Mouse (Mus musculus) heart, embryonic 12.5 days (tissue): Measurements from ENCODE around the gene Capn12. TPM values are rescaled to one million over a fixed set of nuclear protein-coding genes. Genes with fewer than 3 reads are reported as not detected.
A peak's percentile ranks its signal among the peaks of the same experiment; 100 is the strongest.

Experiments used
- ATAC-seq: fragments of 200-750 bp; cut with Nextera tagmentation; 2 replicates; pipeline ENCODE4 v1.8.0; 2017; ENCODE audit warnings: moderate TSS enrichment, moderate library complexity; ENCODE audit not compliant: insufficient number of reproducible peaks, low FRiP score
- H3K27ac ChIP-seq: fragments of 300-500 bp; sonication (generic); 2 replicates; pipeline ENCODE4 v1.5.1; 2016; ENCODE audit warnings: mild to moderate bottlenecking, moderate library complexity; ENCODE audit not compliant: poor library complexity, severe bottlenecking
- H3K27me3 ChIP-seq: fragments of 300-500 bp; sonication (generic); replicated peaks from 2 replicates; pipeline ENCODE4 v1.6.1; 2016; ENCODE audit warnings: mild to moderate bottlenecking, moderate library complexity
- H3K36me3 ChIP-seq: fragments of 300-500 bp; sonication (generic); 2 replicates; pipeline ENCODE4 v1.6.1; 2016; ENCODE audit warnings: mild to moderate bottlenecking, moderate library complexity
- H3K4me1 ChIP-seq: fragments of 300-500 bp; sonication (generic); replicated peaks from 2 replicates; pipeline ENCODE4 v1.6.1; 2016; ENCODE audit warnings: mild to moderate bottlenecking
- H3K4me2 ChIP-seq: fragments of 300-500 bp; sonication (generic); 2 replicates; pipeline ENCODE4 v1.6.1; 2016; ENCODE audit warnings: mild to moderate bottlenecking, moderate library complexity
- H3K4me3 ChIP-seq: fragments of 300-500 bp; sonication (generic); 2 replicates; pipeline ENCODE4 v1.5.1; 2016; ENCODE audit warnings: mild to moderate bottlenecking
- H3K9ac ChIP-seq: fragments of 300-500 bp; sonication (generic); 2 replicates; pipeline ENCODE4 v1.6.1; 2016; ENCODE audit warnings: mild to moderate bottlenecking, moderate library complexity
- H3K9me3 ChIP-seq: fragments of 300-500 bp; sonication (generic); replicated peaks from 2 replicates; pipeline ENCODE4 v1.6.1; 2016; ENCODE audit warnings: mild to moderate bottlenecking, moderate library complexity
- WGBS: fragments of 180-500 bp; shearing (Covaris S2); methylation state at CpG from one replicate; pipeline ENCODE4 v1.1.7; 2016; 5-methylcytosine and 5-hydroxymethylcytosine counted together
- polyA plus RNA-seq: library from polyadenylated mRNA; unstranded; fragments of >200 nt; fragmentation: Nextera tagmentation; extraction: Ambion mirVana; gene quantifications from 2 replicates; pipeline ENCODE4 v1.2.1, GENCODE M21; 2016

The Capn12 gene
- 0.17 and 0.27 TPM in 2 replicates for polyA plus RNA-seq

DNA sequence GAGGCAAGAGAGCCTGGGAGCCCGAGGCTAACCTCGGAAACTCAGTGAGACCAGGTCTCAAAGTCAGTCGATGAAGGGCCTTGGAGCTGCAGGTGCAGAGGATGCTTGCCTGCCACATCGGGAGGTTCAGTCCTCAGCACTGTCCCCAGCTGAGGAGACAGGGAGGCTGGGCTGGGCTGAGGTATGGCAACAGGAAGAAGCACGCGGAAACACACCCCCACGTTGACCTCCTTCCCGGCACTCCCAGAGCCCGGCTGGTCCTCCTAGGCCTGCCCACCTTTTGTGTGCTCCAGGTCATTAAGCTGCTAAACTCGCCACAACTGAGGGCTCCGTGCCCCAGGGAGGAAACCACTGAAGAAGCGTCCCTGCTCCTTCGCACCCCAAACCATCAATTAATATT is at the start of gene Capn12:
Capn12 (plus strand) TSS at position 224 of the 400 bp plus-strand sequence.
- Histone ChIP-seq H3K4me3 (no peak within 1 kb of the TSS), H3K27ac (no peak within 1 kb of the TSS), H3K4me1 (no peaks in the 10 kb centered on the region), H3K9ac (no peak within 1 kb of the TSS), H3K36me3 (no peaks in the 10 kb centered on the region), H3K27me3 (0 out of 2 replicates have a peak, but pooled peaks cover 6% of the 10 kb centered on the region), H3K9me3 (no peaks in the 10 kb centered on the region), H3K4me2 (no peak within 1 kb of the TSS)
- WGBS: 36% methylated on average over 13 of the region's 13 CpGs
- no peak for ATAC-seq

DNA sequence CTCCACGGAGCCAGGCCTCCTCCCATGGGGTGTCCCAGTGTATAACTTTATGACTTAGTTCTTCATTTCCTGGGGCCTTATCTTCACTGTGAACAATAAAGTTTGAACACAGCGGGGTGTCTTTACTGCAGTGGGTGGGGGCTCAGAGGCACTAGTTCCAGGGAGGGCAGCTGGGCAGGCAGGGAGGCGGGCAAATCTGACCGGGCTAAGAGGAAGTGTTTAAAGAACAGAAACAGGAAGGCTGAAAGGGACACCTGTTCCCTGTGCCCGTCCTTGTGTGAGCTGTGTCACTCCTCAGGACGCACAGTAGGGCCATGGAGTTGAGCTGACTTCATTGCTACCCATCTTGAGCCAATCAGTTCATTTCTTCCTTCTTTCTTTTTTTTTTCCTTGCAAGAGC is 49.1 kb upstream of the Capn12 start:
- no peaks in the 10 kb centered on the region for H3K27me3 ChIP-seq
- H3K9ac ChIP-seq: no peak overlapping the region
- WGBS: 68% methylated on average over 6 of the region's 6 CpGs
- peaks cover 38% of the 10 kb centered on the region for H3K36me3 ChIP-seq
- peaks cover 16% of the 10 kb centered on the region for H3K4me1 ChIP-seq
- no peak overlapping the region for H3K4me2 ChIP-seq
- ATAC-seq: no peak
- no peak overlapping the region for H3K27ac ChIP-seq
- H3K4me3 ChIP-seq: no peak overlapping the region
- H3K9me3 ChIP-seq: no peaks in the 10 kb centered on the region

DNA sequence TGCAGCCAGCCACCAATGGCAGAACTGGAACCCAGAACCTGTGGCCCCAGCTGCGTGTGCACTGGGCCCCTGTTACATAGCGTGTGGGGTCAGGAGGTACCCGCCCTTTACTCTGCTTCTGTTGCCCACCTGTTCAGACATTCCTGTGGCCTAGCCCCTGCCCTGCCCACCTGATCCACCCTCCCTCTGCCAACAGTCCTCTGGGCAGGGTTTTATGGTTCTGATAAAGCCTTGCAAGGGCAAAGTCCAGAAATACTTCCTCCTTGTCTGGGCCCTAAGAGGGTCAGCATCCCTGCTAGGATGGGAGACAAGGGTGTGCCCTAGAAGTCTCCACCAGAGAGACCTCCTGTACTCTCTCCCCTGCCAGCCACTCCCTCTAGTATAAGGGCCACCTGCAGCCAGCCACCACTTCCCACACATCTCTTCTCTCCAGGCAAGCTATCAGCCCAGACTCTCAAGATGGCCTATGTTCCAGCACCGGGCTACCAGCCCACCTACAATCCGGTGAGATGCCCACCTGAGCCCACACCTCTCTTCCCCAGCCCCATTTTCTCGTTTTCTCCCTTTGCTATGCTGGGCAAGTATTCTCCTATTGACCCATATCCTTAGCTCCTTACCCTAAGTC is 47.4 kb upstream of the Capn12 start, which contains the start of gene Lgals4:
Lgals4 (plus strand) TSS at position 132 of the 625 bp plus-strand sequence.
- peaks cover 13% of the 10 kb centered on the region for H3K4me1 ChIP-seq
- no peaks in the 10 kb centered on the region for H3K27me3 ChIP-seq
- H3K9ac ChIP-seq: no peak within 1 kb of the TSS
- H3K4me2 ChIP-seq: no peak within 1 kb of the TSS
- peaks cover 36% of the 10 kb centered on the region for H3K36me3 ChIP-seq
- H3K4me3 ChIP-seq: no peak within 1 kb of the TSS
- no peak within 1 kb of the TSS for H3K27ac ChIP-seq
- WGBS: 76% methylated on average over 6 of the region's 6 CpGs
- no peaks in the 10 kb centered on the region for H3K9me3 ChIP-seq
- 0 out of 2 replicates have a peak, but pooled peaks have one; percentile 19 for ATAC-seq

DNA sequence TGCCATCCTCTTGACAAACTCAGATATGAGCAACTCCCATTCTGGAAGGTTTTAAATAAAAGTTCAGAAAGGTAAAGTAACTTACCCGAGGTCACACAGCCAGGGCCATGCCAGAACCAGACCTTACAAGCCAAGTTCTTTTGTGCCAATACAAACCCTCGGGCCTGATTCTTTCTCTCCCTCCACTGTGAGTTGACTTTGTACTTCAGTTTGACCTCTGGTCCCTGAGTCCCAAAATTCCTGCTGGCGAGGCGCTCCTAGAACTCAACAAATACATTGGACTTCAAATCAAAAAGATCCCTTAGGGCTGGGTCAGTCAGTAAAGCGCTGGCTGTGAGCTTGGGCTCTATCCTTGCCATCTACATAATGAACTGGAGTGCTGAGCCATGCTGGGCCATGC is 44.3 kb upstream of the Capn12 start:
- Histone ChIP-seq H3K27ac (no peak overlapping the region), H3K4me3 (no peak overlapping the region), H3K27me3 (no peaks in the 10 kb centered on the region), H3K36me3 (peaks cover 8% of the 10 kb centered on the region), H3K4me1 (peaks cover under 1% of the 10 kb centered on the region; the same call in 1 of the 2 replicates), H3K4me2 (no peak overlapping the region), H3K9me3 (no peaks in the 10 kb centered on the region), H3K9ac (no peak overlapping the region)
- no peak for ATAC-seq
- 80% methylated on average over 5 of the region's 5 CpGs for WGBS

DNA sequence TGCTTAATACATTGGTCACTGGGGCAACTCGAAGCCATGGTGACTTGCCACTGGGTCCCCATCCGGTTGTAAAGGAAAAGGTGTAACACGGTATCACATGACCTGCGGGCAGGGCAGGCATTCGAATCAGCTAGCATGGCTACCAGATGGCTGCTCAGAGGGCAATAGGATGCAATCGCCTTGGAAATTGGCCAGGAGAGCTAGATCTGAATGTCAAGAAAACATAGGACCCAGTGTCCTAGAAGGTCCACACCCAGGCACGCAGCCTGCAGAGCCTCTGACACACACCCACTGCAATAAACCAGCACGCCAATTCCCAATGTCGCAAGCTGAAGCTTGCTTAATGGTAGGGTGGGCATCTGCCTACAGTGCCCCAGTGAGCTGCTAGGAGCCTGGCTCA is 42.9 kb upstream of the Capn12 start:
- 77% methylated on average over 9 of the region's 9 CpGs for WGBS

DNA sequence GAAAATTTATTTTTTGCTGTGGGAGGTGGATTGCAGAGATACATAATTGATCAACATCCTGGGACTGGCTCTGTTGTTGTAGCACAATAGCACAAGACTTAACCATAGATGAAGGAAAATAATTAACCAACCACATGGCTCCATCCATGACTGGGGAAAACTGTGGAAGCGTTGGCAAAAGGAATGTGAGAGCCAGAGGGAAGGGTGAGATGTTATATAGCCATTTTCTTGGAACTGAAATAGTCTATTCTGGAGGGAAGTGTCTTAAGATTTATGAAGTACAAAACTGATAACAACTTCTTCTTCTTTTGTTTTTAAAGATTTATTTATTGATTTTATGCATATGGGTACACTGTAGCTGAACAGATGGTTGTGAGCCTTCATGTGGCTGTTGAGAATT is 33.9 kb upstream of the Capn12 start:
- H3K9ac ChIP-seq: no peak overlapping the region
- peaks cover 5% of the 10 kb centered on the region; the same call in 1 of the 2 replicates for H3K9me3 ChIP-seq
- H3K4me3 ChIP-seq: no peak overlapping the region
- peaks cover 7% of the 10 kb centered on the region; the same call in 1 of the 2 replicates for H3K27me3 ChIP-seq
- ATAC-seq: no peak
- no peak overlapping the region for H3K27ac ChIP-seq
- H3K4me2 ChIP-seq: no peak overlapping the region
- no peaks in the 10 kb centered on the region for H3K36me3 ChIP-seq
- WGBS: 74% methylated on average over 1 of the region's 1 CpGs
- no peaks in the 10 kb centered on the region for H3K4me1 ChIP-seq

More for the DNA sequence above, 42.9 kb upstream of the Capn12 start:
- Histone ChIP-seq H3K9me3 (peaks cover 5% of the 10 kb centered on the region; the same call in 1 of the 2 replicates), H3K4me2 (no peak overlapping the region), H3K4me3 (no peak overlapping the region), H3K4me1 (no peaks in the 10 kb centered on the region), H3K27ac (no peak overlapping the region), H3K36me3 (no peaks in the 10 kb centered on the region), H3K9ac (no peak overlapping the region), H3K27me3 (no peaks in the 10 kb centered on the region)
- ATAC-seq: no peak

DNA sequence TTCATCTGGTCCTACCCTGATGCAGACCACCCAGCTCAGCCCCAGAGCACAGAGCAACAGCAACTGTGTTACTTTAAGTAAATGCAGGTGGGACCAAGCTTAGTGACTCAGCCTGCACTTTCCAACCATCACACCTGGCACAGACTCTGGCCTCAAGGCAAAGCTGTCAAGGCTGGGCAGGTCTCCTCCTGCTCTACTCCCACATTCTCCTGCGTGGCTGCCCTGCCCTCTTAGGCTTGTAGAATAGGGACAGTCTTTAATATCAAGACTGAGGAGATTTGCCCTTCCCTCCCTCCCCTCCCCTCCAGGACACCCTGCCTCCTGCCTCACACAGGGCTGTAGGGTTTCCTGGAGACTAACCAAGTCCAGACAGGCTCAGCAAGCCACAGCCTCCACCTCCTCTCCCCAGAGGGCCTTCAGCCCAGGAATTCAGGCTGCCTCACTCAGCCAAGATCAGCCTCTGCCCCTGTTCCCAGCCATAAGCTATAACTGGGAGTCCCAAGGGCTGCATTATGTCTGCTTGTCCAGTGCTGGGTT is 31.5 kb upstream of the Capn12 start:
- WGBS: 39% methylated on average over 1 of the region's 1 CpGs
- Histone ChIP-seq H3K9ac (no peak overlapping the region), H3K4me1 (no peaks in the 10 kb centered on the region)

DNA sequence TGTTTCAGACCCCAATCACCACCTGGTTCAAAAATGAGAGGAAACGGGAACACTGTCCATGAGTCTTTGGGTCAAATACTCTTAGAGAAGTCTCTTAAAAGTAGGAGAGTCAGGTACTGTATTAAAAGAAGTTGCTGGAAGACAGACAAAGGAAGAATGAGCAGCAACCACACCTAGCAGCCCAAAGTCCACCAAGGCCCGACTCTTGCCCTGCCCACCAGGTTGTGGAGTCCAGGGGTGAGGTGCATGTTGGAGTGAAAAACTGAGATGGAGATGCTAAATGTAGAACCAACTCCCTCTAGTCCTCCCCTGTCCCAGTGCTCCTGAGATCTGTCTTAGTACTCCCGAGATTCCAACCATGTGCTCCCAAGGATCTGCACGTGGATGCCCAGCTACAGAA is 30.6 kb upstream of the Capn12 start:
- Histone ChIP-seq H3K4me2 (no peak overlapping the region), H3K4me1 (no peaks in the 10 kb centered on the region), H3K36me3 (no peaks in the 10 kb centered on the region), H3K9ac (no peak overlapping the region), H3K9me3 (no peaks in the 10 kb centered on the region; the same call in 1 of the 2 replicates), H3K4me3 (no peak overlapping the region), H3K27ac (no peak overlapping the region), H3K27me3 (peaks cover 7% of the 10 kb centered on the region; the same call in 1 of the 2 replicates)
- WGBS: 80% methylated on average over 4 of the region's 4 CpGs
- ATAC-seq: no peak

More for the DNA sequence above, 31.5 kb upstream of the Capn12 start:
- Histone ChIP-seq H3K4me2 (no peak overlapping the region), H3K9me3 (no peaks in the 10 kb centered on the region; the same call in 1 of the 2 replicates), H3K4me3 (no peak overlapping the region), H3K36me3 (no peaks in the 10 kb centered on the region), H3K27me3 (peaks cover 7% of the 10 kb centered on the region; the same call in 1 of the 2 replicates), H3K27ac (no peak overlapping the region)
- no peak for ATAC-seq

DNA sequence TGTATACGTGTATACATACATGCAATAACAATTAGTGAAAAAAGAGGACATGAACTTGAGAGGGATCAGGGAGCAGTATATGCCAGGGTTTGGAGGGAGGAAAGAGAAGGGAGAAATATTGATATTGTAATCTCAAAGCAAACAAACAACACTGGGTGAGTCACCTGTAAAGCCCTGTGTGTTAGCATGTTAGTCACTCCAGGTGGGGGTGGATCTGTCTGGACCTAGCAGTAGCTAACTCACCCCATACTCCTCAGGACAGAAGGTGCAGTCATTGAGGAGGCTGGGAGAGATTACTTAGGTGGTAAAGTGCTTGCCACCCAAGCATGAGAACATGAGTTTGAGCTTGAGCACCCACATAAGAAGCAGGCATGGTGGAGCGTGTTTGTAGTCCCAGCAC is 21.3 kb upstream of the Capn12 start:
- H3K4me3 ChIP-seq: no peak overlapping the region
- no peak overlapping the region for H3K4me2 ChIP-seq
- WGBS: 79% methylated on average over 2 of the region's 2 CpGs
- no peaks in the 10 kb centered on the region for H3K36me3 ChIP-seq
- peaks cover 19% of the 10 kb centered on the region for H3K4me1 ChIP-seq
- H3K9ac ChIP-seq: no peak overlapping the region
- H3K27ac ChIP-seq: no peak overlapping the region
- H3K9me3 ChIP-seq: peaks cover 5% of the 10 kb centered on the region; the same call in 1 of the 2 replicates
- ATAC-seq: no peak
- no peaks in the 10 kb centered on the region for H3K27me3 ChIP-seq

DNA sequence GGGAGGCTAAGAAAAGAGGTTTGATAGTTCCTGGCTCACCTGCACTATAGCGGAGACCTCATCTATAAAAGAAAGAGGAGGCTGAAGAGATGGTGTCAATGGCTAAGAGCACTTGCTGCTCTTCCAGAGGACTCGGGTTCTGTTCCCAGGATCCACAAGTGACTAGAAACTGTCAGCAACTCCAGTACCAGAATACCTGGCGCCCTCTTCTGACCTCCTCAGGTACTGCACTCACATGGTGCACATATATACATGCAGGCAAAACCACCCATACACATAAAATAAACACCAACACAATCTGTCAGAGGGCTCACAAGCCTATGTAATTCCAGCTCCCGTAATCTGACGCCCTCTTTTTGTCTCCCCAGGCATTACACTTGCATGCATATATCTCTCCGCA is 20.3 kb upstream of the Capn12 start:
- WGBS: 83% methylated on average over 6 of the region's 6 CpGs
- no peak overlapping the region for H3K4me3 ChIP-seq

DNA sequence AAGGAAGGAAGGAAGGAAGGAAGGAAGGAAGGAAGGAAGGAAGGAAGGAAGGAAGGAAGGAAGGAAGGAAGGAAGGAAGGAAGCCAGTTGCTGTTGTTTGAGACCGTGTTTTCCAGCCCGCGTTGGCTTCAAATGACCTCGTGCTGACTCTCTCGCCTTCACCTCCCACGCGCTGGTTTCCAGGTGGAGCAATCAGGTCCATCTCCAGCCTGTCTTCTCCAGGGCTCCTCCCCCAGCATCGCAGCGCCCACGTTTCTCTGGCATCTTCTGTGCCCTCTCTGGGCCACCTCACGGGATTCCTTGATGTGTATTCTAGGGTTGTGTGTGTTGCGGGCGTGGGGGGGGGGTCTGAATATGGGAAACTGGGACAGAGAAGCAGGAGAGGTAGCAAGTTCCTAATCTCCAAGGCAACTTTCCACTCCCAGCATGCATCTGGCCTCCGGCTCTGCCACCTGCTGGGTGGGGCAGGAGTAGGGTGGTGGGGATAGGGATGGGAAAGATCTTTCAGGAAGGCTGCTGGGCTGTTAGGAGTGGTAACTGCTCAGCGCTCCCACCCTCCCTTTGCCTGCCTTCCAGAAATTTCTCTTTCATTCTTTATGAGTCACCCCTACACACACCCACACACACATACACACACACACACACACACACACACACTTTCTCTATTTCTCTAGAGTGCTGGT is 18.3 kb upstream of the Capn12 start:
- Histone ChIP-seq H3K9me3 (peaks cover 5% of the 10 kb centered on the region; the same call in 1 of the 2 replicates), H3K27me3 (no peaks in the 10 kb centered on the region), H3K4me1 (peaks cover 28% of the 10 kb centered on the region), H3K4me2 (no peak overlapping the region), H3K4me3 (no peak overlapping the region), H3K36me3 (no peaks in the 10 kb centered on the region), H3K9ac (no peak overlapping the region), H3K27ac (no peak overlapping the region)
- 70% methylated on average over 15 of the region's 15 CpGs for WGBS
- no peak for ATAC-seq

More for the DNA sequence above, 20.3 kb upstream of the Capn12 start:
- no peak for ATAC-seq
- peaks cover 23% of the 10 kb centered on the region for H3K4me1 ChIP-seq
- no peak overlapping the region for H3K4me2 ChIP-seq
- no peaks in the 10 kb centered on the region for H3K36me3 ChIP-seq
- no peaks in the 10 kb centered on the region for H3K27me3 ChIP-seq
- H3K27ac ChIP-seq: no peak overlapping the region
- no peak overlapping the region for H3K9ac ChIP-seq
- peaks cover 5% of the 10 kb centered on the region; the same call in 1 of the 2 replicates for H3K9me3 ChIP-seq
